Mouse (Mus musculus): ENCODE results near the gene Msmb. TPM values are rescaled to one million over a fixed set of nuclear protein-coding genes. Genes with fewer than 3 reads are reported as not detected.
A peak's percentile ranks its signal among the peaks of the same experiment; 100 is the strongest.
"Not testable (repeated sequence)": the region's sequence is repeated elsewhere in the genome, so short reads cannot be mapped to it uniquely, and the experiment has no call there.

Gene Msmb
- total RNA-seq (2022), result not detected

- DNase-seq (ENCODE audit: low spot score in 2 of 2), result no peak
Measured at GRCm38 (mm10) chr14:32141723-32142122, at the start of gene Msmb. Gene Msmb, plus strand, starts transcription at chr14:32142023.

DNA sequence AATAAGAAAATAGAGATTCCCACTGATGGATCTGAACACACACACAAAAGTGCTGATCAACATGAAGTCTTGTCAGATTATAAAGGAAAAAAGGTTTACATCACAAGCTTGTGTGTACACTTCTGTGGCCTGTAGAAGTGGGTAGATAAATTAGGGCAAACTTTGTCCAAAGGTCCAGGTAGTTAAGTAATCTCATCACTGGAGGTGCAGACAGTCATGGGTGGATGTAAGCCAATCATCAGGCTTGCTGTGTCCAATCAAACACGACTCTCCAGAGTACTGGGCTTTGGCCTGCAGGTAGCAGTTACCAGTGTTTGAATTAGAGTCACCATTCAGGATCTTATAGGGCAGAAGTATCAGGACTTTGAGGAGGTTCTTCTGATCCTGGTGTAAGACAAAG, 48.8 kb upstream of the Msmb start:
- no peak for DNase-seq (ENCODE audit: low spot score in 2 of 2)

GRCm38 (mm10) chr14:32093500-32094117, 48.2 kb upstream of the Msmb start:
- no peak for DNase-seq (ENCODE audit: low spot score in 2 of 2)

- no peak for DNase-seq (ENCODE audit: low spot score in 2 of 2)
Measured at GRCm38 (mm10) chr14:32095646-32096045, 46.2 kb upstream of the Msmb start.

- DNase-seq (ENCODE audit: low spot score in 2 of 2), result no peak
Measured at GRCm38 (mm10) chr14:32096740-32097139, 45.1 kb upstream of the Msmb start.

DNA sequence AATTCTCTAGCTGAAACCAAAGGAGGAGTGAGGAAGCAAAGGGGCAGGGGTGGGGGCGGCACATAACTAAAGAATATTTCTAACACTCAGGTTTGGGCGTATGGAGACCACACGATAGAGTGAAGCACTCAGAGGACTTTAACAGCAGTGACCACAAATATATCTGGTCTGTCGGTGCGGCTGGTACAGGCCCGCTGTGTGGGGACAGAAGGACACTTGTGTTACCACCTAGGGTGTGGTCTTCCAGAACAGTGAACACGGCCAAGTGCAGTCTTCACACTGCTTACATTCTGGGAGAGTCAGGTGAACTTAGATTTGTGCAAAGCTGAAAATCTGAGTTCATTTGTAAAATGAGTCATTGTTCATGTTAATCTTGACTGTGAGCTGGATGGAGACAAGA, 44.1 kb upstream of the Msmb start:
- DNase-seq (ENCODE audit: low spot score in 2 of 2), result no peak

- no peak for DNase-seq (ENCODE audit: low spot score in 2 of 2)
Measured at GRCm38 (mm10) chr14:32098951-32099350, 42.9 kb upstream of the Msmb start.

DNA sequence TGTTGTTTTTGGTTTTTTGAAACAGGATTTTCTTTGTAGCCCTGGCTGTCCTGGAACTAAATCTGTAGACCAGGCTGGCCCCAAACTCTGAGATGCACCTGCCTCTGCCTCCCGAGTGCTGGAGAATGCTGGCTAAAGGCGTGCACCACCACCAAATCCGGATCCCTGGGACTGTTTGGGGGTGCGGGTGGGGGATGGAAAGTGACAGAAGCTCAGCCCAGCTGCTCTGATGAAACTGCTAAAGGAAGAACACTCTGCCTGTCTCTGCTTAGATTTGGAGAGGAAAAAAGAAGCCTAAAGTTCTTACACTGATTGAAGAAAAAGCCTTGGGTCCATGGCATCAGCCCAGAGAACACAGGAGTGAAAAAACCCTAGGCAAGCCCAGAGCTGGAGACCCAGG, 38.3 kb upstream of the Msmb start:
- DNase-seq (ENCODE audit: low spot score in 2 of 2), result no peak

GRCm38 (mm10) chr14:32105663-32106062, 36.2 kb upstream of the Msmb start:
- DNase-seq (ENCODE audit: low spot score in 2 of 2), result no peak

- no peak for DNase-seq (ENCODE audit: low spot score in 2 of 2)
Measured at GRCm38 (mm10) chr14:32106911-32107310, 34.9 kb upstream of the Msmb start.

DNA sequence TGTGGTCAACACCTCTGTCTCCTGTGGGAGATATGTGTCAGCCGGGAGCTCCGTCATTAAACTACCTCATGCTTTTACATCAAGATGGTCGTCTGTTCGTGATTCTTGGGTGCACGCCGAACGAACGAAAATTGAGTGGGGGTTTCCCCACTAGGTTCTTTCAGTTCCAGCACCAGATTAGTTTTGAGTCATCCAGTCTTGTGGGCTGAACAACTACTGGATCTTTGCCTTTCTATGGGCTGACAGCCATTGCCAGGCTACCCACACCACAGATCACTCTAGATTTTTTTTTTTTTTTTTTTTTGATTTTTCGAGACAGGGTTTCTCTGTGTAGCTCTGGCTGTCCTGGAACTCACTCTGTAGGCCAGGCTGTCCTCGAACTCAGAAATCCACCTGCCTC, 29.7 kb upstream of the Msmb start:
- DNase-seq (ENCODE audit: low spot score in 2 of 2), result not testable (repeated sequence)

- DNase-seq (ENCODE audit: low spot score in 2 of 2), result no peak
Measured at GRCm38 (mm10) chr14:32120940-32121919, 20.6 kb upstream of the Msmb start.

- DNase-seq (ENCODE audit: low spot score in 2 of 2), result peak in 1 of 2 experiments; percentile 7
Measured at GRCm38 (mm10) chr14:32121920-32122315, 19.9 kb upstream of the Msmb start.

- DNase-seq (ENCODE audit: low spot score in 2 of 2), result no peak
Measured at GRCm38 (mm10) chr14:32124261-32124660, 17.6 kb upstream of the Msmb start.

GRCm38 (mm10) chr14:32125256-32125655, 16.6 kb upstream of the Msmb start:
- DNase-seq (ENCODE audit: low spot score in 2 of 2), result not testable (repeated sequence)

DNA sequence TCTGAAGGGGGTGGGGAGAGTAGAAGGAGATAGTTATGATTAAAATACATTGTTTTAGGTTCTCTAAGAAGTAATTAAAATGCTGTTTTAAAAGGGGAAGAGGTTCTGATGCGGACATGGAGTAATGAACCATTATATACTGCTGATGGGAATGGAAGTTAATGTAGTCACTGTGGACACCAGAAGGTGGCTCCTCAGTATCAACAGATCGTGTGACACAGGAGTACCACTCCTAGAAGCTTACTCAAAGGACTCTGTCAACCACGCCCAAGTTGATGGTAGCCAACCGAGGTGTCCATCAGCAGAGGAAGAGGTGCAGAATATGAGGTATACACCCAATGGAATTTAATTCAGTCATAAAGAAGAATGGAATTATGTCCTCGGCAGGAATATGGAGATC, 13.4 kb upstream of the Msmb start:
- no peak for DNase-seq (ENCODE audit: low spot score in 2 of 2)

DNA sequence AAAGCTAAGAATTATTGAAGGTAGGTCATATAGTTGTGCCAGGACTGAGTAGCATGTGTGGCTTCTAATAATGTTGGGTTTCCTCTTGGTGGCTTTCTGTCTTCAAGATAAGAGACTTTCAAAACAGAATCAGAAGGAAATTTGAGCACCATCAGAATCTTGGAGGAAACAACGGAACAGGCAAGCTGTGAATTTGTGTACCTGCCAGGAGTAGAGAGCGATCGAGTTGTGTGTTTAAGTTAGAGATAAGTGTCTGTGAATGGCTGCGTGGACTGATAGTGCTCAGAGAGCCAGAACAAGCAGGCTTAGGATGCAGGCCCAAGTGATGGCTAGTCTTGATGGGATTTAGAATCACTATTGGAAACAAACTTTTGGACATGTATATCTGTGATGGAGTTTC, 10.0 kb upstream of the Msmb start:
- DNase-seq (ENCODE audit: low spot score in 2 of 2), result no peak

GRCm38 (mm10) chr14:32134293-32134692, 7.5 kb upstream of the Msmb start:
- DNase-seq (ENCODE audit: low spot score in 2 of 2), result no peak

- DNase-seq (ENCODE audit: low spot score in 2 of 2), result not testable (repeated sequence)
Measured at GRCm38 (mm10) chr14:32136467-32136866, 5.4 kb upstream of the Msmb start.

DNA sequence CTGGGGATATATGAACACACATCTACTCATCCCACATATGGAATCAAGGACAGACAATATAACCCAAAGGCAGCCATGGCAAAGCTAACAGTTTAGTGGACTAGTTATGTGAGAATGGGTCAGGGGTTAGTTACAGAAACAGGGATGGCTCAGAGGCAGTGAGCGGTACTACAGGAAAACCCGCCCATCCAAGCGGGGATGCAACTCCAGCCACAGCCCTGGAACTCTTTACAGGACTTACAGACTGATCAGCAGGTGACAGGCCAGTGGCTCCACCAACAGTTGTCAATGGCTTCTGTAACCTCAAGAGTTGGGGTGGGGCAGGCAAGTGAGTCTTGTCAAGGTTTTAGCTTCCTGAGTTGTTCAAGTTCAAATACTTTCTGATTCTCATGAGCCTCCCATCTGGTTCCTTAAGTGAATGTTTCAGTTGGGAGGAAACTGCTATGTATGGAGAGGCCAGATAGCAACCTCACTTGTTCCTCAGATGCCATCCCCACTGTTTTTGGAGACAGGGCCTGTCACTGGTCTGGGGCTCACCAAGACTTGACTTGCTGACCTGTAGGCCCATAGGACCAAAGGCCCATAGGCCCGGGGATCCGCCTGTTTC, 1.4 kb upstream of the Msmb start:
- DNase-seq (ENCODE audit: low spot score in 2 of 2), result no peak

DNA sequence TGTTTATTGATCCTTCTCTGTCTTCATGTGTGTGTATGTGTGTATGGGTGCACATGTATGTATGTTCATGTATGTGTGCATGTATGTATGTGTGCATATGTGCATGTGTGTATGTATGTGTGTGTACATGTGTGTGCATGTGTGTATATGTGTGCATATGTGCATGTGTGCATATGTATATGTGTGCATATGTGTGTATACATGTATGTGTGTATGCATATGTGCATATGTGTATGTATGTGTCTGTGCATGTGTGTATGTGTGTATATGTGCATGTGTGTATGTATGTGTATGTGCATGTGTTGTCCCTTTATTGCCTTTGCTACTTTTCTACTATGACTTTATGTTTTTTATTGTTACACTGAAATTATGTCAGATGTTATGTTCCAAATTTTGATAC, 2.9 kb downstream of the Msmb start:
- DNase-seq (ENCODE audit: low spot score in 2 of 2), result no peak

DNA sequence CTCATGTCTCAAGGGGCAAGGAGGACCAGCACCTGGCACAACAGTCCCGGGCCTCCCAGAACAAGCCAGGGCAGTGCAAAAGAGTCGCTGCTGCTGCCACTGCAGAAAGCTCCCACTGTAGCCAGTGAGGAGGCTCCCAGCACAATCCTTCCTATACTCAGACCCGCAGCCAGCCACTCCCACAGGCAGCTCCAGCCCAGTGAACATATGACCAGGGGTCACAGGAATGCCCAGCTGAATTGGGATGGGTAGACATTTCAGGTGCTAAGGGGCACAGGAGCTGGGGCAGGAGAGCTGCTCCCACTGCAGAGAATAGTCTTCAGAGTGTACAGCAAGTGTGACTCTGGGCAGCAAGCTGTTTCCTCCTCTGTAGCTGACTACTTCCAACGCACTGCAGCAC, 3.6 kb downstream of the Msmb start:
- DNase-seq (ENCODE audit: low spot score in 2 of 2), result no peak
